Mouse (Mus musculus): ENCODE measurements around the gene Tmem269. TPM values are rescaled to one million over a fixed set of nuclear protein-coding genes. Genes with fewer than 3 reads are reported as not detected.

The Tmem269 gene
- polyA plus RNA-seq (2016; fragmentation: Nextera tagmentation; extraction: Ambion mirVana): 0.09 TPM in 1 of 2 replicates, not detected in the other

DNA sequence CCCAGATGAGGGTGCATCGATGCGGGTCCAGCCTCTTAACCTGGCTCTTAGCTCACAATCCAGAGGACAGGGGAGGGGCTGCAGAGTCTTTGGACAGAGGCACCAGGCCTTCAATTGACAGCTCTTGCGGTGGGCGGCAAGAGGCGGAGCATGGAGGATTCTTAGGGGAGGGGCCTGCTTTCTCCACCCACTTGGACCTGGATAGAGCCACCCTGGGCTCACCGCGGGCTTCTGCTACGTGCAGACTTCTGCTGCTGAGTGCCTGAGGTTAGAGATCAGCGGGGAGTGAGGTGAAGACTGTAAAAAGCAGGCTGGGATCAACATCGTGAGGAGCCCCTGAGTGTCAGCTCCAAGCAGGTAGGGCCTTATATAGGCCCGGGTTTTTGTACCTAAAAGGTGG is at the start of gene Tmem269:
Gene Tmem269 (minus strand): TSS at position 49 of the 400 bp plus-strand sequence.
- no peak for DNase-seq (ENCODE audit: low spot score)
- Histone ChIP-seq H3K27me3 (ENCODE audit: low read depth, poor library complexity, severe bottlenecking) (no peaks in the 10 kb centered on the region), H3K27ac (replicated peaks) (no peak within 1 kb of the TSS), H3K36me3 (peaks cover 8% of the 10 kb centered on the region), H3K4me3 (no peak within 1 kb of the TSS; the same call in 1 of the 2 replicates), H3K9me3 (replicated peaks) (no peaks in the 10 kb centered on the region), H3K4me1 (peaks cover 11% of the 10 kb centered on the region)
- 10% methylated on average over 11 of the region's 11 CpGs for WGBS

DNA sequence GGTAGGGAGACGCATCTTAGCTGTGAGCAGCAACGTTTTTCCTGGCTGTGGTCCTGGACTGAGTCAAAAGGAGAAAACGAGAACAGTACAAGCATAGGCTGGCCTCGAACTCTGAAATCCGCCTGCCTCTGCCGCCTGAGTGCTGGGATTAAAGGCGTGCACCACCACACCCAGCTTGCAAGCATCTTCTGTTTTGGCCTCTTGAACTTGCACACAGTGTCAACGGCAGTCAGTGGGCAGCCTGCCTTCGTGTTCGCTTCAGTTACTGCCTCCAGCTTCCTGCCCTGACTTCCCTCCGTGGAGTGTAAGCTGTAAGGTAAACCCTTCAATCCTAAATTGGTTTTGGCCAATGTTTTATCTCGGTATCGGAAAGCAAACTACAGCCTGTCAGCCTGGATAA is 48.6 kb upstream of the Tmem269 start:
- Histone ChIP-seq H3K4me3 (no peak overlapping the region), H3K27ac (replicated peaks) (no peak overlapping the region), H3K4me1 (no peaks in the 10 kb centered on the region), H3K36me3 (peaks cover 40% of the 10 kb centered on the region), H3K9me3 (replicated peaks) (no peaks in the 10 kb centered on the region), H3K27me3 (ENCODE audit: low read depth, poor library complexity, severe bottlenecking) (no peaks in the 10 kb centered on the region)
- WGBS: 81% methylated on average over 13 of the region's 13 CpGs
- no peak for DNase-seq (ENCODE audit: low spot score)

DNA sequence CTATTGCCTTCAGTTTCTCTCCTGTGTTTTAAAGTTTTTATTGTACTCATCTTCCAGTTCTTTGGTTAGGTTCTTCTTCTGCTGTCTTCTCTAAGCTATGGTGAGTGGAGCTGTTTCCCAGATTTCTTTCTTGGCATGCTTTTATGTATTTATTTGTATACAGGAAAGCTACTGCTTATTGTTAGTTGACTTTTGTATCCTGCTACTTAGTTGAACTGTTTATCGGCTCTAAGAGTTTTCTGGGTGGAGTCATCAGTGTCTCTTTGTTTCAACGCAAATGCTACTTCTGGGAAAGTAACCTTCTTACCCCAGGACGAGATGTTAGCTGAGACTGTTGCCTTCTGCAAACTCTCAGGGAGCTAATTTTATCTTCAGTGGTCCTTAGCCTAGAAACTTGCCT is 45.4 kb upstream of the Tmem269 start:
- no peak for DNase-seq (ENCODE audit: low spot score)
- Histone ChIP-seq H3K27me3 (ENCODE audit: low read depth, poor library complexity, severe bottlenecking) (no peaks in the 10 kb centered on the region), H3K36me3 (peaks cover 8% of the 10 kb centered on the region), H3K27ac (replicated peaks) (no peak overlapping the region), H3K4me1 (peaks cover 4% of the 10 kb centered on the region; the same call in 1 of the 2 replicates), H3K4me3 (no peak overlapping the region), H3K9me3 (replicated peaks) (no peaks in the 10 kb centered on the region)
- WGBS: 84% methylated on average over 3 of the region's 3 CpGs

DNA sequence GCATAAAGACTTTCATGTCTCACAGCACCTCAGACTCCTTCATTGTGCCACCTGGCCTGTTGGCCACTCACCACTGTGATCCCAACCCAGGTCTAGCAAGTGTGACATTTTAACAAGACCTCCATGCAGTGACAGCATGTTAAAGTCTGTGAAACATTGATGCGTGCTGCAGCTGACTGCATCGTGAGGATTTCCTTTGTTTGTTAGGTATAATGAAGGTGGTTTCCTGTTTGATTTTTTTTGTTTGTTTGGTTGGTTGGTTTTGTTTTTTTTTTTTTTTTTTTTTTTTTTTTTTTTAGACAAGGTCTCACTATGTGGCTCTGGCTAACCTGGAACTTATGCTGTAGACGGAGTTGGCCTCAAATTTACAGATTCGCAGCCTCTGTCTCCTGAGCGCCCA is 44.5 kb upstream of the Tmem269 start:
- H3K4me1 ChIP-seq: peaks cover 4% of the 10 kb centered on the region; the same call in 1 of the 2 replicates
- DNase-seq (ENCODE audit: low spot score): no peak
- H3K27me3 ChIP-seq (ENCODE audit: low read depth, poor library complexity, severe bottlenecking): no peaks in the 10 kb centered on the region
- H3K9me3 ChIP-seq (replicated peaks): no peaks in the 10 kb centered on the region
- H3K36me3 ChIP-seq: no peaks in the 10 kb centered on the region
- 97% methylated on average over 5 of the region's 5 CpGs for WGBS
- H3K27ac ChIP-seq (replicated peaks): no peak overlapping the region
- H3K4me3 ChIP-seq: no peak overlapping the region

DNA sequence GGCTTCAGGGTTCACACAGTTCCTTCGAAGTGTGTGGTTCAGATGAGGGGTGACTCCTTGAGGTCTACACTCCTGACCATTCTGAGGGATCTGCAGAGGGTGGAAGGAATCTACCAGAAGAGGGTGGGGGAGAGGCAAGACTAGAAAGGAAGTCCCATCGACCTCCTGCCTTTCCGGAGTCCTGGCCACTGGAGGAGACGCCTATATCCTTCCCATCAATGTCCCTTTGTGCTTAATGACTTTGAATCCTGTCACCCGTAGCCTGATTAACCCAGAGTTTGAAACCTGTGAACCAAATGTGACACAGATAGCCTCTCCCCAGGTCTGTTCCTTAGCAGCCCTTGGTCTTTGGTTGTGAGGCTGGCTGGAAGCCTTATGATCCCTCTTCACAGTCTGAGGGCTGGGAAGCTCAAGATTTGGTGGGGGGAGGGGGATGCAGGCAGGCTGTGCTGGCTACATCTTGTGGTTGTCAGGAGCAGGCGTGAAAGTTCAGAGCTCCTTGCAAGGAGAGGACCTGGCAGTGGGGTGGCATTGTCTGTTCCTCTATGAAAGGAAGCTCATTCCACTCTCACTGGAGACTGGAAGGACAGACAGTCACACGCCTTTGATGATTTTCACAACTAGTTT is 43.2 kb upstream of the Tmem269 start:
- H3K9me3 ChIP-seq (replicated peaks): no peaks in the 10 kb centered on the region
- no peaks in the 10 kb centered on the region for H3K36me3 ChIP-seq
- H3K27me3 ChIP-seq (ENCODE audit: low read depth, poor library complexity, severe bottlenecking): no peaks in the 10 kb centered on the region
- no peak overlapping the region for H3K27ac ChIP-seq (replicated peaks)
- DNase-seq (ENCODE audit: low spot score): no peak
- no peak overlapping the region for H3K4me3 ChIP-seq
- 59% methylated on average over 7 of the region's 7 CpGs for WGBS
- H3K4me1 ChIP-seq: peaks cover 15% of the 10 kb centered on the region

DNA sequence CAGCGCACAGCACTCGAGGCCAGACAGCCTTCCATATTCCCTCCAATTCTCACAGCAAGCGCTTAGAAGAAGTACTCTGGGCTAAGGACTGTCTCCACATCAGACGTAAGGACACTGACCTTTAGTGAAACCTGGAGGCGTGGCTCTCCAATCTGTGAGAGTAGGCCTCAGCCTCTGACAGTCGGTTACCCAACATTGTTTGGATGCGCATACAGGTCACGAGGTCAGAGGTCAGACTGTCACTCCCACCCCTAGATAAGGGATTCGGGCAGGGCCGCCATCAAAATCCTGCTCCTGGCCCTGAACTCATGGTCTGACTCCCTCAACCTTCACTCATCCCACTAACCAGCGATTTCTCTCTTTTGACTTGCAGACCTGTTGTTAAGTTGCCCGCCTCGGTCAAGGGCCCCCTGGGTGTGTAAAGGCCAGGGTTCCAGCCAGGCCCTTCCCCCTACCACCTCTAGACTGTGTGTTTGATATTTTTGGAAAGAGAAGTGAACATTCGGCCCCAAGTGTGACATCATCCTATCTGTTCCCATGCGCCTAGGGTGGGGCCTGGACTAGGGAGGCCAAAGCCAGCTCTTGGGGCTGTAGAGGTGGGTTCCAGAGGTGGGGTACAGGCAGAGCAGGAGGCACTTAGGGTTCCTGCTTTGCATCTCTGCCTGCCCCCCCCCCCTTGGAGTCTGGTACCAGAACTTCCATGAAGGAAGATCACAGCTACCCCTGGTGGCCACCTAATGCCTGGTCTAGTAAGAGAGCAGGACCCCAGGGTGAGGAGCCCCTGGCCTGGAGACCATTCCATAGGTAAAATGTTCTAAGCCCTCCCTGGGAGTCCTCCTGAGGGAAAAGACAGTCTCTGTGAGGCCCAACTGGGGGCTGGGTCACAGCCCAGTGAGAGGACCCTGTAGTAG is 41.6 kb upstream of the Tmem269 start:
- Histone ChIP-seq H3K36me3 (no peaks in the 10 kb centered on the region), H3K4me1 (peaks cover 29% of the 10 kb centered on the region), H3K27ac (replicated peaks) (no peak overlapping the region), H3K9me3 (replicated peaks) (no peaks in the 10 kb centered on the region), H3K4me3 (no peak overlapping the region), H3K27me3 (ENCODE audit: low read depth, poor library complexity, severe bottlenecking) (no peaks in the 10 kb centered on the region)
- WGBS: 79% methylated on average over 15 of the region's 15 CpGs
- no peak for DNase-seq (ENCODE audit: low spot score)

DNA sequence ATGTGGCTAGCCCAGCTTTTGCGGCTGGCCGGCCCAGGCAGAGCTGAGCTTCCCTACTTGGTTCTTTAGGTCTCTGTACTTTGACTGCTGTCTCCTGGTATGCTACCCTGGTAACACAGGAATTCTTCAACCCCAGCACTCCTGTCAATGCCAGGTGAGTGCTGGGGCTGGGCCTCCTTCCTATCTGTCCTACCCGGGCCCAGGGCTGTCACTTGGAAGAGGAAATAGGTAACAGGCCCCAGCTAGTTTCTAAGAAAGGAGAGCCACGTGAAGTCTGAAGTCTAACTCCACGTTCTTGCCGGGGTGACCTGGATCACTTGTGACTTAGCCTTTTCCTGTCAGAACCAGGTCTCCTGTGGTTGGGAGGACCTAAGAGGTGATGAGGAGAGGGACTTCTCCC is 39.1 kb upstream of the Tmem269 start:
- Histone ChIP-seq H3K4me3 (no peak overlapping the region), H3K36me3 (no peaks in the 10 kb centered on the region), H3K27ac (replicated peaks) (no peak overlapping the region; the same call in 1 of the 2 replicates), H3K27me3 (ENCODE audit: low read depth, poor library complexity, severe bottlenecking) (no peaks in the 10 kb centered on the region), H3K4me1 (peaks cover 41% of the 10 kb centered on the region), H3K9me3 (replicated peaks) (no peaks in the 10 kb centered on the region)
- no peak for DNase-seq (ENCODE audit: low spot score)
- 83% methylated on average over 6 of the region's 6 CpGs for WGBS

DNA sequence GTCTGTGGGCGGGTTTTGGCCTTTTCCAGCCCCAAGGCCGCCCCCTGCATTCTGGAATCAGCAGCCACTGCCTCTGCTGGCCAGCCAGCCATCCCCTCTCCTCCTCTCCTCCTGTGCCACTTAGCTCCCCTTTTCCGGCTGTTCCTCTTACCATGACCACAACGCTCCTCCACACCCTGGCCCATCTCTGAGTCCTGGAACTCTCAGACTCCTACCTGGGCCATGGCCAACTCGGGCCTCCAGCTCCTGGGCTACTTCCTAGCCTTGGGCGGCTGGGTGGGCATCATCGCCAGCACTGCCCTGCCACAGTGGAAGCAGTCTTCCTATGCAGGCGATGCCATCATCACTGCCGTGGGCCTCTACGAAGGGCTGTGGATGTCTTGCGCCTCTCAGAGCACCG is 37.3 kb upstream of the Tmem269 start, which contains the start of gene Cldn19:
Gene Cldn19 (plus strand): TSS at position 64 of the 400 bp plus-strand sequence.
- peak within 1 kb of the TSS; percentile 82 for H3K27ac ChIP-seq (replicated peaks)
- H3K4me3 ChIP-seq: 0 out of 2 replicates have a peak within 1 kb of the TSS, but pooled peaks have one; percentile 18
- no peaks in the 10 kb centered on the region for H3K27me3 ChIP-seq (ENCODE audit: low read depth, poor library complexity, severe bottlenecking)
- H3K4me1 ChIP-seq: peaks cover 37% of the 10 kb centered on the region
- no peaks in the 10 kb centered on the region for H3K36me3 ChIP-seq
- no peak for DNase-seq (ENCODE audit: low spot score)
- no peaks in the 10 kb centered on the region for H3K9me3 ChIP-seq (replicated peaks)
- 73% methylated on average over 12 of the region's 12 CpGs for WGBS

DNA sequence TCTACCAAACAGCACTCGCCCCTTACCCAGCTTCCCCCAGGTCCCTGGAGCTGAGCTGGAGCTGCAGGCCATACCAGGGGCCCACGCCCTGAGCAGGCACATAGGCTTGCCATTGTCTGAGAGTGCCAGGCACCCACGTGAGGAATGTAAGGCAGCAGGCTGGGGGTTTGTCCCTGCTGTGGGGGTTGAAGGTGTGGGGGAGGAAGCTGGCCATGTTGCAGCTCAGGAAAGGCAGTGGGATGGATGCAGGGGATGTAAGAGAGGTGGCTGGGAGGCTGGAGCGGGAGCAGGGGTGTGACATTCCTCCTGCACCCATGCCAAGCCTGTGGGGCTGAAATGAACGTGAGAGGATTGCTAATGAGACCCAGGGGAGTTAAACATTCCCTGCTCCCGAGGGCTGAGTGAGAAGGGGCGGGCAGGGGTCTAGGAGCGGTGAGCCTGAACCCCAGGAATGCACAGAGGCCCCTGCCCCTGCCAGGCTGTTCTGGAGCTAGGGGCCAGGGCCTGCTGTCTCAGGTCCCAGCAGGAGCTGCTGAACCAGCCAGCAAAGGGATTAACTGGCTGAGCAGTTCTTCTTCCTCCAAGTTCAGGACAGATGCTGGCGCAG is 36.1 kb upstream of the Tmem269 start:
- Histone ChIP-seq H3K9me3 (replicated peaks) (no peaks in the 10 kb centered on the region), H3K4me3 (0 out of 2 replicates have a peak overlapping the region, but pooled peaks have one; percentile 18), H3K27me3 (ENCODE audit: low read depth, poor library complexity, severe bottlenecking) (no peaks in the 10 kb centered on the region), H3K36me3 (no peaks in the 10 kb centered on the region), H3K27ac (replicated peaks) (peak overlapping the region; percentile 82), H3K4me1 (peaks cover 37% of the 10 kb centered on the region)
- WGBS: 32% methylated on average over 9 of the region's 9 CpGs
- DNase-seq (ENCODE audit: low spot score): peak; percentile 45

DNA sequence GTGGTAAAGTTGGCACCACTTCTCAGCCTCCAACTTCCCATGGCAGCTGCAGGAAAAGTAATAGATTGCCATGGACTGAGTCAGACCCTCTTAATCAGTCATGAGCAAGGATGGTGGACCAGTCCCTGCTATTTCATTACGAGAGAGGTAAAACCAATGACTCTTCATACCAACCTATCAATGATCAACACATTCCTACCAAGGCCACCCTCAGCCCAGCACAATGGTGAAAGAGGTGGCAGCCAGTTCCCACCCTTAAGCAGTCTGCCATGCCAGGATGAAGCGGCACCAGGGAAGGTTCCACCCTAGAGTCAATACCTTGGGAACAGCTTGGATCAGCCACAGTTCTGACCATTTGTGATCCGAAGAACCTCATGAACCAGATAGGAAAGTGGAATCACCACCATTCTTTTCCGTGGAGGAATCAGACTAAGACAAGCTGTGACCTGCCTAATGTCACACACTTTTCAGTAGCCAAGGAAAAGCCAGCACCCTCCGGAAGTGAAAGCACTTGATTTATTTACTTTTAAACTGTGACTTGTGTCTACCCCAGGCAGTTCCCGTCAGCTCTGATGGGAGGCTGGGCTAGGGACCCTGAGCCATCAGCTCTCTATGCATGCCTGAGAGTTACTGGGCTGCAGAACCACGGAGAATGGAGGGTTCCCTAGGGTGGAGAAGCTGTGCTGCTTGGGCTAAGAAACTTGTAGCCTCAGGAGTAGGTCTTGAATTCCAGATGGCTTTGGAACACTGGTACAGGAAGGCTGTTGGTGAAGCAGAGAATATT is 34.2 kb upstream of the Tmem269 start:
- DNase-seq (ENCODE audit: low spot score): no peak
- H3K36me3 ChIP-seq: 0 out of 2 replicates have a peak, but pooled peaks cover 6% of the 10 kb centered on the region
- no peak overlapping the region for H3K27ac ChIP-seq (replicated peaks)
- H3K4me1 ChIP-seq: peaks cover 47% of the 10 kb centered on the region
- H3K9me3 ChIP-seq (replicated peaks): no peaks in the 10 kb centered on the region
- no peaks in the 10 kb centered on the region for H3K27me3 ChIP-seq (ENCODE audit: low read depth, poor library complexity, severe bottlenecking)
- 75% methylated on average over 7 of the region's 7 CpGs for WGBS
- H3K4me3 ChIP-seq: no peak overlapping the region

DNA sequence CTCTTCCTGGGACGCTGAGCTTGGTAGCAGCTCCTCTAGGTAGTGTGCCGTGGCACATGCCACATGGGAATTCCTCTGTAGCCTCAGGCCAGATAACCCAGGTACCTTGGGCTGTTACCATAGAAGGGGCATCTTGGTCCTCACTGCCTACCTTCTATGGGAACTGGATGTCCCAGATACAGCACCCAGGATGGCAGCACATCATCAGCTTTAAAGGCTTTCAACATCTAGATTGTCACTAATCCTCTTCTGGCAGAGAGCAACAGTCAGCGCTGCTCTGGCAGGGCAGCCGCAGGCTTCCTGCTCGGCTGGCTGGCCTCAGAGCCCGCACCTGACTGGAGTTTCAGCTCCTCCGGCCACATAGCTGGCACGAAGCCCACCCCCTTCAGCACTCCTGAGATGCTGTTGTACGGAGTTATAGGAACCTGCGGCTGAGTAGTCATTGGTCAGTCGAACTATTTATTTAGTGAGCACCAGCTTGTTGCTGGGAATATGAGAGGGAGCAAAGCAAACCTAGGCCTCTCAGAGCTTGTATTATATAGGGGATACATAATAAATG is 30.5 kb upstream of the Tmem269 start:
- peaks cover 41% of the 10 kb centered on the region for H3K36me3 ChIP-seq
- H3K4me1 ChIP-seq: peaks cover 26% of the 10 kb centered on the region
- no peaks in the 10 kb centered on the region for H3K9me3 ChIP-seq (replicated peaks)
- H3K27ac ChIP-seq (replicated peaks): peak overlapping the region; percentile 73; the same call in 1 of the 2 replicates
- H3K27me3 ChIP-seq (ENCODE audit: low read depth, poor library complexity, severe bottlenecking): no peaks in the 10 kb centered on the region
- DNase-seq (ENCODE audit: low spot score): no peak
- WGBS: 86% methylated on average over 11 of the region's 11 CpGs
- H3K4me3 ChIP-seq: no peak overlapping the region
